Mouse (Mus musculus): ENCODE results near the gene Rnf6. TPM values are rescaled to one million over a fixed set of nuclear protein-coding genes. Genes with fewer than 3 reads are reported as not detected.

Rnf6 gene
- total RNA-seq, 2 experiments from 2014 or later = 44.4 to 48.0 TPM

Other genes with a start within 250 kb of the Rnf6 start
- not detected for gene Cyp3a25, start 211.9 kb downstream of the Rnf6 start, total RNA-seq (2021)
- not detected for gene Cyp3a59, start 142.3 kb downstream of the Rnf6 start, total RNA-seq (2021)
- not detected for gene Gm5565, start 61.0 kb downstream of the Rnf6 start, total RNA-seq (2021)
- gene Gm6309, start 50.8 kb downstream of the Rnf6 start, total RNA-seq (2021) = not detected
- gene 1700001J03Rik, start 36.3 kb downstream of the Rnf6 start, total RNA-seq (2021) = under 1 TPM; 0.81 to 0.91 TPM
- 10 to 100 TPM; 25.5 to 26.5 TPM for gene Cdk8, start 9.7 kb upstream of the Rnf6 start, total RNA-seq (2021)
- under 1 TPM; 0.29 to 0.31 TPM for gene Wasf3, start 163.4 kb upstream of the Rnf6 start, total RNA-seq (2021)

All from heart, postnatal 4 days (tissue).